Mouse (Mus musculus): ENCODE results near the gene Bfsp1.

DNA sequence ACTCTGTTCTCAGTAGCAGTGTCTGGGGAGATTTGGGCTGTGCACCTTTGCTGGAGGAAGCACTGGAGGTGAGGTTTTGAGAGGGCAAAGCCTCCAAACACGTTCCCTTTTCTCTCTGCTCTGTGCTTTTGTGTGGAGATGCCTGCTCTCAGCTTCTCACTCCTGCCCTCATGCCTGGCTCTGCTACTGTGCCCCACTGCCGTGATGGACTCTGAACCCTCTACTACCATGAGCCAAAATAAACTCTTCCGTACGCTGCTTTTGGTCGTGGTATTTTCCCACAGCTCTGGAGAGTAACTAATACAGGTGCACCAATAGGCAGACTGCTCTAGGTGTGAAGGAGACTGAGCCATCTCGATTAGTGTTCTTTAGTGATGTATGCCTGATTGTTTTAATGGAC, 16.3 kb upstream of the Bfsp1 start:
- TF ChIP-seq EP300 (IDR thresholded peaks at IDR 0.05; ENCODE audit: low read depth) (no peak), CTCF (IDR thresholded peaks at IDR 0.05; ENCODE audit: low read depth) (no peak)

All from heart, postnatal 0 days (tissue).